Mouse (Mus musculus) skeletal muscle tissue, postnatal 0 days (tissue): ENCODE data around the gene Csnk1e. TPM values are rescaled to one million over a fixed set of nuclear protein-coding genes. Genes with fewer than 3 reads are reported as not detected.

ENCODE experiments used
- microRNA counts: library from miRNA; unstranded; fragments of <30 nt; microRNA quantifications from one replicate; lab custom pipeline; 2015
- microRNA-seq, 2 experiments: library from miRNA; unstranded; fragments of <30 nt; microRNA quantifications; one replicate each; pipeline ENCODE4; 2016
- polyA plus RNA-seq: library from polyadenylated mRNA; unstranded; fragments of >200 nt; fragmentation: Nextera tagmentation; extraction: Ambion mirVana; gene quantifications from 2 replicates; pipeline ENCODE4 v1.2.1, GENCODE M21; 2015

The Csnk1e gene
- polyA plus RNA-seq = 63.4 and 64.3 TPM in 2 replicates

DNA sequence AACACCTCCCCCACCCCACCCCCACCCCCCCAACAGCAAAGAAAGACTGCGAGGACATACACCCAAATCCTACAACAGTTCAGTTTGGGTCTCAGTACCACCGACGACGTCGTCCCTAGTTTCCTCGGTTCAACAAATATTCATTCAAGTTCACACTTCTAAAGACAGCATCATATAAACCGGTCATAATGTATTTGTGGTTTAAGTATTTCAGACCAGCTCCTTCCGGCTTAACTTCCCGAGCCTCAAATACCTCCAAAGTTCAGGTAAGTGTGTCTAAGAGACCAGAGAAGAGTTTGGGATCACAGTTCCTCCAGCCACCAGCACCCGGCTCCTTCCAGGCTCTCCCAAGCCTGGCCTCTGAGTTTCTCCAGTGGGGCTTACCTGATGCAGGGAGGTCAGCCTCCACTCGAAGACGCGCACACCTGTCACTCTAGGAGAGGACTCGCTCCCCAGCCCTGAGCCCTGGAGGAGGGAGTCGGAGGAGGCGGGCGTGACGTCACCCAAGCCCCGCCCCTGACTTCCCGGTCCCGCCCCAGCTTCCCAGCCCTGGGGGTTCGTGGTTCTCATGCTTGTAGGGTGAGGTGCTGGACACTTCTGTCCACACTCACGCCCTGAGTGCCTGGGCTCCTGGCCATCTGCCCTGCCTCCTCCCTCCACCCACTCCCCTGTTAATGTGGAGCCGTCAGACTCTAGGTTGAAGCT, at the start of gene Csnk1e:
Gene Csnk1e, minus strand, starts transcription at position 461 of the 705 bp plus-strand sequence.

DNA sequence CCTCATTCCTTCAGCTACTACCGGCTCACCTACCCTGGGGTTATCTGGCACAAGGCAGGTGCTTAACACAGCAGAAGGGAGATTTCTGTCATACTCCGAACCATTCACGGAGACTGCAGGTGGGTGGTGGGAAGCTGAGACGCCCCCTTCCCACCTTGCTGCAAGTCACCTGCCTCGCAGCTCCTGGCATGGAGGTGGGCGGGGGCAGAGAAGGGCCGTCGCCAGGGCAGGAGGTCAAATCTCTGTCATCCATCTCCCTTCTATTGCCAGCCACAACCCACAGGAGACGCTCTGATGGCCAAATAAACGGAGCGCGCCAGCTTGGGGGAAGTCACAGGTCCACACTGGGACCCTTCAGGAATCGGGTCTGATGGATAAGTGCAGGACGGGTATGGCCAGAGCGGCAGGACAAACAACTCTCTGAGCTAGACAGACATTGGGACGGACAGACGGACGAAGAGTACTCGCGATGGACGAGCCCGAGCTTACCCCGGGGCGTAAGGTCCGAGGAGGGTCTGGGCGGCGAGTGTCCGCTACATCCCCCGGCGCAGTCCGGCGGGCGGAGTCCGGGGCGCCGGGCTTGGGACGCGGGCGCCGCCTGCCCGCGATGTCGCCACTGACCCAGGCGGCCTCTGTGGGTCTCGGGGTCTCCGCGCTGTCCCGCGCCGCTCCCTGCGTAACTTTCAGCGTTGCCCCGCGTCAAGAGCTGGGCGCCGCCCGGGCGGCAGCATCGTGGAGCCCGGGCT, 49.5 kb upstream of the Csnk1e start, which contains the start of gene Kcnj4:
Gene Kcnj4, minus strand, starts transcription at position 535 of the 746 bp plus-strand sequence.

DNA sequence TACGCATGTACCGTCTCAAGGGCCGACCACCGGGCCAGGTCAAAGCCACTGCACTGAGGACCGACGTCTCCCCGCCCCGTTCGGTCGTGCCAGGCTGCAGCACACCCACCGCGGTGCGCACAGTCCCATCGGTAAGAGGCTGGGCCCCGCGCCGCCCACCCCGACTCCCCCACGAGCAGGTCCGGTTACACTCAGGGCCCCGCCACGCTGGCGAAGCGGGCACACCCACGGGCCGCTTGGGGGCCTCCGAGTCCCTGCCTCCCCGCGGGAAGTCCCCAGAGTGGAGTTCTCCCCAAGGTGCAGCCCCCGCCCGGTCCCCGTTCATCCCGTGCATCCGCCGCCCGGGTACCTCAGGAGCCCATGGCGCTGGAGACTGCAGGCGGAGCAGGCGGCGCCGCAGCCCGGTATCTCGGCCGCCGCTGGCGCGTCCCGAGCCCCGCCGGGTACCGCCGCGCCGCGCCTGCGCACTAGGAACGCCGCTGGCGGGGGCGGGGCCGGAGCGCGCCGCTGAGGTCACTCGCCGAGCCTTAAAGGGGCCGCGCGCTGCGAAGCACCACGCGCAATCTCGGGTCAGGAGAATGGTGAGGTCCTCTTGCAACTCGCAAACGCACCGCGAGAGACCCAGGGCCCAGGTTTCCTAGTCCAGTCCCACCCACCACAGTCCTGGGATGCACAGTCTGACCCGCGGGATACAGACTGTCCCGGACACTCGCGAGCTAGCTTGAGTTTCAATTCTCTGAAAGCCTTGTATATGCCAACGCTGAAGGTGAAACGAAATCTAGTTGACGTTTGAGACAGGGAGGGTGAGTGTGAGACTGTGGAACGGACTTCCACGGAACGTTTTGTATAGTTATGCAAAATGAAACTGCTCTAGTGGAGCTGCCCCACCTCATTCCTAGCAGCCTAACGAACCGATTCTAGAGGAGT, 52.3 kb downstream of the Csnk1e start, which contains the start of gene Tmem184b:
Gene Tmem184b, minus strand, starts transcription at position 734 of the 927 bp plus-strand sequence.

MicroRNAs within 50 kb of the gene (microRNA counts, 519-probe panel; counts per million panel counts)
- 296 counts per million, percentile 58 among the panel's probes with 10 or more counts for microRNA mmu-miR-1943 (lab: Ali Mortazavi, UCI)

Small RNAs within 50 kb of the gene (microRNA-seq; reads per million reads assigned to microRNA genes)
- gene Gm44302 = 0 reads per million in 2 experiments
- gene Mir1943 = 1.3 to 1.7 reads per million in 2 experiments

Other genes starting within 250 kb of the Csnk1e start
- 19.0 and 19.8 TPM in 2 replicates for gene Pick1, start 226.4 kb downstream of the Csnk1e start, polyA plus RNA-seq
- 0.64 and 0.83 TPM in 2 replicates for gene Gm49486, start 226.2 kb downstream of the Csnk1e start, polyA plus RNA-seq
- gene Slc16a8, start 200.8 kb downstream of the Csnk1e start, polyA plus RNA-seq = 0.63 and 1.1 TPM in 2 replicates
- 23.0 and 24.6 TPM in 2 replicates for gene Baiap2l2, start 170.0 kb downstream of the Csnk1e start, polyA plus RNA-seq
- gene Pla2g6, start 127.2 kb downstream of the Csnk1e start, polyA plus RNA-seq = 10.3 and 11.1 TPM in 2 replicates
- gene Maff, start 108.9 kb downstream of the Csnk1e start, polyA plus RNA-seq = 1.4 and 1.7 TPM in 2 replicates
- 43.1 and 46.5 TPM in 2 replicates for gene Tmem184b, start 52.0 kb downstream of the Csnk1e start, polyA plus RNA-seq
- not detected in 2 replicates for gene Kcnj4, start 49.7 kb upstream of the Csnk1e start, polyA plus RNA-seq
- 53.3 and 84.0 TPM in 2 replicates for gene Kdelr3, start 60.8 kb upstream of the Csnk1e start, polyA plus RNA-seq
- 15.3 and 15.8 TPM in 2 replicates for gene Ddx17, start 91.2 kb upstream of the Csnk1e start, polyA plus RNA-seq
- gene Dmc1, start 149.5 kb upstream of the Csnk1e start, polyA plus RNA-seq = 0.76 and 0.85 TPM in 2 replicates
- 0.19 and 0.40 TPM in 2 replicates for gene Fam227a, start 203.4 kb upstream of the Csnk1e start, polyA plus RNA-seq
- 26.4 and 30.0 TPM in 2 replicates for gene Cby1, start 203.6 kb upstream of the Csnk1e start, polyA plus RNA-seq
- gene Tomm22, start 215.3 kb upstream of the Csnk1e start, polyA plus RNA-seq = 186 and 205 TPM in 2 replicates
- 11.3 TPM in 2 replicates for gene Josd1, start 232.4 kb upstream of the Csnk1e start, polyA plus RNA-seq
- 8.6 and 10.5 TPM in 2 replicates for gene Gtpbp1, start 235.3 kb upstream of the Csnk1e start, polyA plus RNA-seq